Mouse (Mus musculus) myocyte (in vitro differentiated cells): ENCODE measurements around the gene Atp1b1. TPM values are rescaled to one million over a fixed set of nuclear protein-coding genes. Genes with fewer than 3 reads are reported as not detected.

ENCODE experiments used
- H3K27me3 ChIP-seq: one replicate; pipeline ENCODE4 v1.6.1; 2011; ENCODE audit not compliant: control insufficient read depth, insufficient read depth, insufficient read length
- H3K36me3 ChIP-seq: one replicate; pipeline ENCODE4 v1.6.1; 2011; ENCODE audit not compliant: control insufficient read depth, insufficient read depth
- H3K4me2 ChIP-seq: one replicate; pipeline ENCODE4 v1.6.1; 2011; ENCODE audit warnings: low read depth, control low read depth
- H3K4me3 ChIP-seq: one replicate; pipeline ENCODE4 v1.5.1; 2011; ENCODE audit warnings: mild to moderate bottlenecking, control low read depth, moderate library complexity
- H3K79me2 ChIP-seq: one replicate; pipeline ENCODE4 v1.6.1; 2011; ENCODE audit not compliant: control insufficient read depth, insufficient read depth
- H3ac ChIP-seq: one replicate; pipeline ENCODE4 v1.6.1; 2011; ENCODE audit not compliant: control insufficient read depth, insufficient read length
- CEBPB ChIP-seq: IDR thresholded peaks from 2 replicates; pipeline ENCODE4 v1.6.1; 2011; ENCODE audit warnings: mild to moderate bottlenecking, moderate library complexity; ENCODE audit not compliant: poor library complexity, insufficient read depth, severe bottlenecking
- E2F4 ChIP-seq: IDR thresholded peaks from one replicate; pipeline ENCODE4 v1.6.1; 2011; ENCODE audit warnings: mild to moderate bottlenecking, control low read depth, moderate library complexity; ENCODE audit not compliant: insufficient read depth
- MAX ChIP-seq: IDR thresholded peaks from one replicate; pipeline ENCODE4 v1.6.1; 2011; ENCODE audit warnings: low read depth, mild to moderate bottlenecking, control low read depth
- MYOD1 ChIP-seq, 3 experiments: IDR thresholded peaks; one replicate each; pipeline ENCODE4 v1.6.1; 2011; ENCODE audit warnings: control low read depth in 2 of 3, low read depth in 2 of 3, mild to moderate bottlenecking in 2 of 3, moderate library complexity in 1 of 3; ENCODE audit not compliant: insufficient read length in 2 of 3, control insufficient read depth in 1 of 3
- MYOG ChIP-seq, 3 experiments: IDR thresholded peaks; one replicate each; pipeline ENCODE4 v1.6.1; 2011; ENCODE audit warnings: control low read depth in 2 of 3, low read depth in 2 of 3, mild to moderate bottlenecking in 2 of 3; ENCODE audit not compliant: insufficient read length in 2 of 3, control insufficient read depth in 1 of 3, insufficient read depth in 1 of 3
- POLR2A ChIP-seq: IDR thresholded peaks from one replicate; pipeline ENCODE4 v1.6.1; 2011; ENCODE audit warnings: low read depth, mild to moderate bottlenecking, control low read depth, moderate library complexity; ENCODE audit not compliant: insufficient read length
- POLR2AphosphoS2 ChIP-seq: IDR thresholded peaks from one replicate; pipeline ENCODE4 v1.6.1; 2011; ENCODE audit warnings: low read depth, control low read depth; ENCODE audit not compliant: insufficient read length
- REST ChIP-seq: IDR thresholded peaks from one replicate; pipeline ENCODE4 v1.6.1; 2011; ENCODE audit warnings: mild to moderate bottlenecking, control low read depth, moderate library complexity; ENCODE audit not compliant: insufficient read depth, insufficient read length
- SRF ChIP-seq: IDR thresholded peaks from one replicate; pipeline ENCODE4 v1.6.1; 2011; ENCODE audit warnings: low read depth; ENCODE audit not compliant: control insufficient read depth, insufficient read length
- TCF12 ChIP-seq: IDR thresholded peaks from one replicate; pipeline ENCODE4 v1.6.1; 2011; ENCODE audit warnings: mild to moderate bottlenecking, control low read depth; ENCODE audit not compliant: poor library complexity, insufficient read depth, severe bottlenecking
- TCF3 ChIP-seq: IDR thresholded peaks from one replicate; pipeline ENCODE4 v1.6.1; 2011; ENCODE audit warnings: low read depth, control low read depth; ENCODE audit not compliant: insufficient read length
- USF1 ChIP-seq: IDR thresholded peaks from one replicate; pipeline ENCODE4 v1.6.1; 2011; ENCODE audit warnings: low read depth, mild to moderate bottlenecking, control low read depth, moderate library complexity
- polyA plus RNA-seq: library from polyadenylated mRNA; unstranded; fragments of >200 nt; fragmentation: generic; extraction: Trizol; gene quantifications from one replicate; pipeline ENCODE4 v1.2.1, GENCODE M21; 2012; ENCODE audit warnings: missing spikeins

The Atp1b1 gene
- polyA plus RNA-seq, 1 experiment = 34.7 TPM

- no peak overlapping the region for H3K4me3 ChIP-seq
- H3ac ChIP-seq = no peak overlapping the region
- H3K4me2 ChIP-seq = no peak overlapping the region
- no peaks in the 10 kb centered on the region for H3K79me2 ChIP-seq
- peaks cover 7% of the 10 kb centered on the region for H3K36me3 ChIP-seq
- no peaks in the 10 kb centered on the region for H3K27me3 ChIP-seq
- TF ChIP-seq E2F4 = no peak
- TF ChIP-seq POLR2A = no peak
- no peak for TF ChIP-seq MYOD1 (IDR thresholded peaks at IDR 0.05; ENCODE audit: control insufficient read depth in 1 of 3, insufficient read length in 2 of 3, low read depth in 2 of 3)
- no peak for TF ChIP-seq USF1
- no peak for TF ChIP-seq MYOG (IDR thresholded peaks at IDR 0.05; ENCODE audit: control insufficient read depth in 1 of 3, insufficient read depth in 1 of 3, insufficient read length in 2 of 3, low read depth in 2 of 3)
- TF ChIP-seq TCF12 = no peak
- no peak for TF ChIP-seq MAX
- no peak for TF ChIP-seq SRF
- no peak for TF ChIP-seq TCF3
- TF ChIP-seq CEBPB = no peak
- TF ChIP-seq REST = no peak
- no peak for TF ChIP-seq POLR2AphosphoS2
These were observed 17.3 kb downstream of the Atp1b1 start for GRCm38 (mm10) chr1:164440708-164441407.

DNA sequence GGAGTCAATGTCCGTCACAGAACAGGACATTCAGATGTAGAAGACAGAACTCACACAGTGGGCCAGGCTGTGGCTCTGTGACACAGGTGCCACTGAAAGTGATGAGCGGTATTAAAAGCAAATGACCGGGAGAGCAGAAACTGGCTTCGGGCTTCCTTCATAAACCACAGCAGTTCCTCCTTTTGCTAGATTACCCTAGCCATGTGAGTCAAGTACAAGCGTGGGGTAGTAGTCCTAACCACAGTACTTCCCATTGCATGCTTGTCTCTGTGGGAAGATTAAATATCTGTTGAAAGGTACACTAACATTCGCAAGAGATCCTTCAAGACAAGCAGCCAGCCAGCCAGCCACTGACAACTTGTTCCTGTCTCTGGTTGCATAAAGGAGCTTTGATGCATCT, 17.9 kb downstream of the Atp1b1 start:
- peaks cover 7% of the 10 kb centered on the region for H3K36me3 ChIP-seq
- H3K79me2 ChIP-seq = no peaks in the 10 kb centered on the region
- no peak for TF ChIP-seq MYOG (IDR thresholded peaks at IDR 0.05; ENCODE audit: control insufficient read depth in 1 of 3, insufficient read depth in 1 of 3, insufficient read length in 2 of 3, low read depth in 2 of 3)
- TF ChIP-seq SRF = no peak
- H3K4me3 ChIP-seq = no peak overlapping the region
- no peak overlapping the region for H3K4me2 ChIP-seq
- no peaks in the 10 kb centered on the region for H3K27me3 ChIP-seq
- H3ac ChIP-seq = no peak overlapping the region

DNA sequence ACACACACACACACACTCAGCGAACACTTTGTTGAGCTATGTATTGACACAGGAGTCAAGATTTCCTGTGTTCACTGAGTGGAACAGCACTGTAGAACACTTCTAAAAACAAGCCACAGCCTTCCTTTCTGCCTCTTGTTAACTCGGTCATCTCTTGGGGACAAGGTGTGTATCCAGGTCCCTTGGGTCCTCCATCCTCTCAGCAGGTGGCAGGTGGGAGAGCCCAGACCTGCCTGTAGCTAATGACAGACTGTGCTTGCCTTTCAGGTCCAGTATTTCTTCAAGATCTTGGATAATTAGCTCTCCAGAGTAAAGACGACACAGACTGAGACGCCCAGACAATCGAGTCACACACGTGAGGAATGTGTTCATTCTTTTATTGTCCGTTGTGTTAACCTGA, 21.4 kb downstream of the Atp1b1 start:
- Histone ChIP-seq H3K36me3 (peaks cover 7% of the 10 kb centered on the region), H3K4me2 (no peak overlapping the region), H3K27me3 (no peaks in the 10 kb centered on the region), H3ac (no peak overlapping the region), H3K4me3 (no peak overlapping the region), H3K79me2 (no peaks in the 10 kb centered on the region)
- no peak for TF ChIP-seq POLR2A

GRCm38 (mm10) chr1:164434049-164434448, 24.1 kb downstream of the Atp1b1 start:
- TF ChIP-seq POLR2AphosphoS2 (no peak), TCF12 (no peak), CEBPB (no peak), MYOG (IDR thresholded peaks at IDR 0.05; ENCODE audit: control insufficient read depth in 1 of 3, insufficient read depth in 1 of 3, insufficient read length in 2 of 3, low read depth in 2 of 3) (no peak), MYOD1 (IDR thresholded peaks at IDR 0.05; ENCODE audit: control insufficient read depth in 1 of 3, insufficient read length in 2 of 3, low read depth in 2 of 3) (no peak), USF1 (no peak), SRF (no peak), E2F4 (no peak), REST (no peak), TCF3 (no peak), MAX (no peak), POLR2A (no peak)
- no peak overlapping the region for H3ac ChIP-seq
- H3K36me3 ChIP-seq = no peaks in the 10 kb centered on the region
- no peaks in the 10 kb centered on the region for H3K27me3 ChIP-seq
- no peak overlapping the region for H3K4me2 ChIP-seq
- no peak overlapping the region for H3K4me3 ChIP-seq
- H3K79me2 ChIP-seq = no peaks in the 10 kb centered on the region

DNA sequence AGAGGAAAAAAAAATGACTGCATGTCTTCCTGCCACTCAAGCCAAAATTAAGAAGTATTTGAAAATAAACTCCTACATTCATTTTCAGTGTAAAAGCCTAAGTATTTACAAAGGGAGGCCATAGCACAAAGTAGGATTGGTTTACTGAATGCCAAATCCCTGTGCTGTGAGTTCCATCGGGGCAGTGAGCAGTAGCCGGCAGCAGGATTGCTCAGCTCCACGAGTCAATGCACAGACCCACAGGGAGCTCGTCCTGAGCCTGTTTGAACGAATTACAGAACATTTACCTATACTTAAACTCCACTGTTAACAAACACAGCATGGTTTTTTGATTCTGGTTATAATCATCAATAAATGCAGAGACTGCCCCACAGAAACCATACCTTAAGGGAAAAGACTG, 25.5 kb downstream of the Atp1b1 start:
- Histone ChIP-seq H3K4me3 (no peak overlapping the region), H3ac (no peak overlapping the region), H3K79me2 (no peaks in the 10 kb centered on the region), H3K27me3 (no peaks in the 10 kb centered on the region), H3K4me2 (no peak overlapping the region), H3K36me3 (no peaks in the 10 kb centered on the region)
- TF ChIP-seq POLR2A (no peak), USF1 (no peak), MAX (no peak), MYOD1 (IDR thresholded peaks at IDR 0.05; ENCODE audit: control insufficient read depth in 1 of 3, insufficient read length in 2 of 3, low read depth in 2 of 3) (no peak)
